Mouse (Mus musculus): ENCODE measurements around the gene Aox2.

GRCm38 (mm10) chr1:58289863-58290469 is 11.8 kb downstream of the Aox2 start:
- TF ChIP-seq CTCF (IDR thresholded peaks at IDR 0.05; ENCODE audit: low read depth) = no peak
- TF ChIP-seq EP300 (IDR thresholded peaks at IDR 0.05; ENCODE audit: low read depth) = no peak
